Mouse (Mus musculus) neural tube, embryonic 15.5 days (tissue): ENCODE results near the gene Mctp1. TPM values are rescaled to one million over a fixed set of nuclear protein-coding genes. Genes with fewer than 3 reads are reported as not detected.

Experiments used
- ATAC-seq: fragments of 200-750 bp; cut with Nextera tagmentation; 2 replicates; pipeline ENCODE4 v1.8.0; 2017; ENCODE audit warnings: mild to moderate bottlenecking, moderate TSS enrichment, moderate library complexity; ENCODE audit not compliant: low FRiP score
- H3K27ac ChIP-seq: fragments of 300-500 bp; sonication (generic); replicated peaks from 2 replicates; pipeline ENCODE4 v1.5.1; 2015; ENCODE audit warnings: mild to moderate bottlenecking, inconsistent platforms
- H3K27me3 ChIP-seq: fragments of 300-500 bp; sonication (generic); replicated peaks from 2 replicates; pipeline ENCODE4 v1.6.1; 2015; ENCODE audit warnings: inconsistent platforms
- H3K36me3 ChIP-seq: fragments of 300-500 bp; sonication (generic); 2 replicates; pipeline ENCODE4 v1.6.1; 2015; ENCODE audit warnings: inconsistent platforms
- H3K4me1 ChIP-seq: fragments of 300-500 bp; sonication (generic); 2 replicates; pipeline ENCODE4 v1.6.1; 2015; ENCODE audit warnings: inconsistent platforms
- H3K4me2 ChIP-seq: fragments of 300-500 bp; sonication (generic); 2 replicates; pipeline ENCODE4 v1.6.1; 2015; ENCODE audit warnings: inconsistent platforms, mild to moderate bottlenecking, moderate library complexity
- H3K4me3 ChIP-seq: fragments of 300-500 bp; sonication (generic); replicated peaks from 2 replicates; pipeline ENCODE4 v1.5.1; 2015; ENCODE audit warnings: mild to moderate bottlenecking, inconsistent platforms
- H3K9ac ChIP-seq: fragments of 300-500 bp; sonication (generic); replicated peaks from 2 replicates; pipeline ENCODE4 v1.6.1; 2015; ENCODE audit warnings: mild to moderate bottlenecking, inconsistent platforms
- H3K9me3 ChIP-seq: fragments of 300-500 bp; sonication (generic); replicated peaks from 2 replicates; pipeline ENCODE4 v1.6.1; 2016; ENCODE audit warnings: inconsistent platforms
- WGBS: fragments of 180-500 bp; shearing (Covaris S2); methylation state at CpG from one replicate; pipeline ENCODE4 v1.1.7; 2015; ENCODE audit warnings: mixed read lengths; 5-methylcytosine and 5-hydroxymethylcytosine counted together
- polyA plus RNA-seq: library from polyadenylated mRNA; unstranded; fragments of >200 nt; fragmentation: Nextera tagmentation; extraction: Ambion mirVana; gene quantifications from 2 replicates; pipeline ENCODE4 v1.2.1, GENCODE M21; 2015

Mctp1 gene
- polyA plus RNA-seq, 1 experiment from 2014 or later: 2.0 TPM

DNA sequence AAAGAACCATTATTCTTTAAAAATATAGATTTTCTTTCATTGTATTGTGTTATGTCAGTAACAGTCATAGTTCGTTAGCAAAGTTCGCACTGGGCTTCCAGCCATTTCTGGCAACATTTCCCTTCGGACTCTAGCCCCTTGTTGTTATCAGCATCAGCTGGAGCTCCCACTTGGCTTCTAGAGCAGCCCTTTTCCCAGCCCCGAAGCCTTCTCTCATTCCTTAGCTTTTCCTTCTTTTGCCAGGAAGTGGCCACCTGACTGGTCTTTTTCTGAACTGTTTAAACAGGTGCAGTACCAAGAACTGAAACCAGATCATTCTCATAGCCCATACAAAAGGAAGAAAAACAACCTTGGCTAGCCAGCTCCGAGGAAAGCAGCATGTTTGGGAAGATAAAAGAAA lies 645.3 kb downstream of the Mctp1 start:
- no peaks in the 10 kb centered on the region for H3K27me3 ChIP-seq
- no peaks in the 10 kb centered on the region for H3K36me3 ChIP-seq
- H3K4me2 ChIP-seq: no peak overlapping the region
- H3K4me3 ChIP-seq: no peak overlapping the region
- 73% methylated on average over 5 of the region's 5 CpGs for WGBS
- H3K9ac ChIP-seq: no peak overlapping the region
- no peaks in the 10 kb centered on the region for H3K4me1 ChIP-seq
- ATAC-seq: no peak
- no peaks in the 10 kb centered on the region for H3K9me3 ChIP-seq
- H3K27ac ChIP-seq: no peak overlapping the region

DNA sequence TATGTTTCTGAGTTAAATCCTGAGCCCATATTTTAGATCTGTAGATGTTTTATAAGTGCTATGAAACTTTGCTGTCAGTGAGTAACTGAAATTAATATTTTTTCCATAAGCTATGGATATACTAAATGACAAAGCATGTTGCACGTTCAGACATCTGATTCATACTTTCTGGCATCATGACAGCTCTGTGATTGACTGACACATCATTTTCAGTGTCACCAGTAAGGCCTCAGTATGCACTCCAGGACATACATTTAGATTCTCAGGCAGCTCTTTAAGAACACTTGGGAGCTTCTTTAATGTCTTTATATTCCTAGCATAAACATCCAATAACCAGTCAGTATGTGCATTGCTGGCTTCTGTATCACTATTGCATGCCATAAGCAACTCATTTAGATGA lies 659.0 kb downstream of the Mctp1 start:
- H3K27ac ChIP-seq: no peak overlapping the region
- H3K4me1 ChIP-seq: peaks cover 5% of the 10 kb centered on the region
- WGBS: 81% methylated on average over 1 of the region's 1 CpGs
- H3K36me3 ChIP-seq: no peaks in the 10 kb centered on the region
- H3K9me3 ChIP-seq: no peaks in the 10 kb centered on the region
- ATAC-seq: no peak
- H3K4me2 ChIP-seq: no peak overlapping the region
- H3K9ac ChIP-seq: no peak overlapping the region
- no peaks in the 10 kb centered on the region for H3K27me3 ChIP-seq
- H3K4me3 ChIP-seq: no peak overlapping the region

DNA sequence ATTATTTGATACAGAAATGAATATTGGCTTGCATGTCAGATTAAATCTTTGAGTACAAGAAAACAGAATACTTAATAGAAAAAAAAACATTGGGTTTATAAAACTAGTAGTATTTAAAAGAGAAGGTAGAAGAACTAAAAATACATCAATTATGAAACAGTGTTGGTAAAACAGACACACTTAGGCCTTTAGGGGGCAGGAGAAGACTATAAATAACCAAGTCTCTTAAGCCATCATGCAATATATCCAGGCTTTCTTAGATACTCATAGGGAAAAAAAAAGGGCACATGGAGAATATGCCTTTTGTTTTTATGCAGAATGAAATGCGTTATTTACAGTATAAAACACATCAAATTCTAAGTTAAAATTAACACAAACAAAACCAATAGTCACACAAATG lies 661.0 kb downstream of the Mctp1 start:
- ATAC-seq: no peak
- no peak overlapping the region for H3K4me3 ChIP-seq
- 87% methylated on average over 1 of the region's 1 CpGs for WGBS

DNA sequence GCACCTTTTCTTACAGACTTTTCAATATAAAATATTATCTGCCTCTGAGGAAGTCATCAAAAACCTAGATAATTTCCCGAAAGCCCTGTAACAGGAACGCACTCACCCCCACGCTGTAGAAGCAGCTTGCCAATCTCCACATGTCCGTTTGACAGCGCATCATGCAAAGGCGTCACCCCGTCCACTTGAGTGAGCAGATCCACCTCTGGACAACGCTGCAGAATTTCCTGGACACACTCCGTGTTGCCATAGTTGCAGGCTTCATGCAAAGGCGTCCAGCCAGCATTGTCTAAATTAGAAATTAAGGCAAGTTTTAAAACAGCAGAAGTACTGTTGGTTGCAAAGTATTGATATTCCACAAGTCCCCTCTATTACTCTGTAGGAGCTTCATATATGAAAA lies 662.1 kb downstream of the Mctp1 start:
- H3K9ac ChIP-seq: no peak overlapping the region
- 0 out of 2 replicates have a peak, but pooled peaks cover 2% of the 10 kb centered on the region for H3K36me3 ChIP-seq
- no peak overlapping the region for H3K4me3 ChIP-seq
- no peak for ATAC-seq
- H3K9me3 ChIP-seq: no peaks in the 10 kb centered on the region
- no peaks in the 10 kb centered on the region for H3K27me3 ChIP-seq
- H3K27ac ChIP-seq: no peak overlapping the region
- H3K4me2 ChIP-seq: no peak overlapping the region
- H3K4me1 ChIP-seq: peaks cover 5% of the 10 kb centered on the region
- WGBS: 70% methylated on average over 10 of the region's 10 CpGs

More for the DNA sequence above, 661.0 kb downstream of the Mctp1 start:
- H3K36me3 ChIP-seq: 0 out of 2 replicates have a peak, but pooled peaks cover 2% of the 10 kb centered on the region
- H3K4me1 ChIP-seq: peaks cover 5% of the 10 kb centered on the region
- no peak overlapping the region for H3K27ac ChIP-seq
- no peaks in the 10 kb centered on the region for H3K27me3 ChIP-seq
- H3K4me2 ChIP-seq: no peak overlapping the region
- H3K9ac ChIP-seq: no peak overlapping the region
- no peaks in the 10 kb centered on the region for H3K9me3 ChIP-seq

DNA sequence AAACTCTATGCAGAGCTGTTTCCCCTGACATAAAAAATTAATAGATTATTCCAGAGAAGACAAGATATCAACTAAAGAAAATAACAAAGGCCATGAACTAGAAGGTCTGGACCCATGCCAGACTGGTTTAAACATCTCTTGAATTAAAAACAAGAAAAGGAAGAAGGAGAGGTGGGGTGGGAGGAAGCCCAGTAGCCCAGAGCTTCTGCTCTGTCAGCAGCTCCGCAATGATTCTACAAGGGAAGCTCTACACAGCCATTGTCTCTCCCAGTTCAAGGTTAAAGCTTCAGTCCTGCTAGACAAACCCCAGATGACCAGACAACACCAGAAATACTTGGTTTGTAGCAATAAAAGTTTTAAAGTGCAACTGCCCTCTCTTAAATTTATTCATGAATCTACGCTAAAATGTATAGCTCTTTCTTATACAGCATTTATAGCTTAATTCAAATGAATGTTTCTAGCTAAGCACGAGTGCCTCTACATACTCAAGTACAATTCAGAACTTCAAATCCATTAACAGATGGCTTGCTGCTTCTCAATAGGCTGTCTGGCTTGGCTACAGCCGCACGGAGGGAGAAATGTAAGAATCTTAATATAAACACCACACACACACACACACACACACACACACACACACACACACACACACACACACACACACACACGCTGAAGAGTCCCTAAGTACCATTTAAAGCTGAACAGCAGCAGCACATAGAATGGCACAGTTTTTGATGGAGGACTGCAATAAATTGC lies 663.0 kb downstream of the Mctp1 start:
- peaks cover 5% of the 10 kb centered on the region for H3K4me1 ChIP-seq
- H3K36me3 ChIP-seq: 0 out of 2 replicates have a peak, but pooled peaks cover 2% of the 10 kb centered on the region
- no peaks in the 10 kb centered on the region for H3K9me3 ChIP-seq
- no peaks in the 10 kb centered on the region for H3K27me3 ChIP-seq
- H3K4me3 ChIP-seq: no peak overlapping the region
- WGBS: 47% methylated on average over 6 of the region's 6 CpGs
- no peak overlapping the region for H3K4me2 ChIP-seq
- ATAC-seq: no peak
- no peak overlapping the region for H3K9ac ChIP-seq
- H3K27ac ChIP-seq: no peak overlapping the region

DNA sequence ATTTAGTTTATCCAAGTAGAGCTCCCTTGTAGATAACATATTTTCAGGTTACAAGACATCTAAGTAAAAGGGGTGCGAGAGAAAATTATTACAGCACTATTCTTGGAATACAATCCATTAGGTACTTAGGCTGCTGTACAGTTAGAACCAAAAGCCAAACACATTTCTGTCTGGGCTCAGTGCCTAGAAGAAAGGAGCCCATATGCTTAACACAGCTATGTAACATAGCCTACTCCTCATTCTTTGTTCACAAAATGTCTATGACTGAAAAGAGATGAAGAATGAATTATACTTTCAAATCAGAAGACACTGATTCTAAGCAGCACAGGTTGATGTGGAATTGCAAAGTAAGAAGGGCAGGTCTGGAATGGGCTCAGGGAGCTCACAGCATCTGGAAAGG lies 664.1 kb downstream of the Mctp1 start:
- WGBS: 90% methylated on average over 1 of the region's 1 CpGs
- no peak for ATAC-seq

DNA sequence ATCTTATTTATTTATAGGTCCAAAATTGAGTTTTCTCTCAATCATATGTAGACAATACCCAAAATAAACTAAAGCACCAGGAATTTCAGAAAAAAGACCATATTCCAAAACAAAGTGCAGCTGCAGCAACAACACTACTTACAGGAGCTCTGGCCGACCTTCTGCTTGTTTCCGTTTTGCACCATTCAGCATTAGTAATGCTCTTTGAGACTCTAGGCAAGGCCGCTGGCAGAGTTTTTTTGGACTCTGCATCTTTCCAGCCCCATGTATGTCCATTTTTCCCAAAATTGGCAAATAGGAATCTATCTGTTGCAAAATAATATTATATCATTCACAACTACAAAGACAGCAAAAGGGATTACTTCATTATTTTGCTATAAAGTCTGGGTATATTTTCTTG lies 665.4 kb downstream of the Mctp1 start:
- 0 out of 2 replicates have a peak, but pooled peaks cover 2% of the 10 kb centered on the region for H3K36me3 ChIP-seq
- H3K4me2 ChIP-seq: no peak overlapping the region
- WGBS: 78% methylated on average over 3 of the region's 3 CpGs
- no peak overlapping the region for H3K4me3 ChIP-seq
- no peak overlapping the region for H3K9ac ChIP-seq
- H3K9me3 ChIP-seq: no peaks in the 10 kb centered on the region
- no peaks in the 10 kb centered on the region for H3K27me3 ChIP-seq
- H3K4me1 ChIP-seq: peaks cover 5% of the 10 kb centered on the region
- H3K27ac ChIP-seq: no peak overlapping the region
- ATAC-seq: no peak

More for the DNA sequence above, 664.1 kb downstream of the Mctp1 start:
- Histone ChIP-seq H3K9me3 (no peaks in the 10 kb centered on the region), H3K27ac (no peak overlapping the region), H3K4me2 (no peak overlapping the region), H3K4me3 (no peak overlapping the region), H3K27me3 (no peaks in the 10 kb centered on the region), H3K4me1 (peaks cover 5% of the 10 kb centered on the region), H3K9ac (no peak overlapping the region), H3K36me3 (0 out of 2 replicates have a peak, but pooled peaks cover 2% of the 10 kb centered on the region)

DNA sequence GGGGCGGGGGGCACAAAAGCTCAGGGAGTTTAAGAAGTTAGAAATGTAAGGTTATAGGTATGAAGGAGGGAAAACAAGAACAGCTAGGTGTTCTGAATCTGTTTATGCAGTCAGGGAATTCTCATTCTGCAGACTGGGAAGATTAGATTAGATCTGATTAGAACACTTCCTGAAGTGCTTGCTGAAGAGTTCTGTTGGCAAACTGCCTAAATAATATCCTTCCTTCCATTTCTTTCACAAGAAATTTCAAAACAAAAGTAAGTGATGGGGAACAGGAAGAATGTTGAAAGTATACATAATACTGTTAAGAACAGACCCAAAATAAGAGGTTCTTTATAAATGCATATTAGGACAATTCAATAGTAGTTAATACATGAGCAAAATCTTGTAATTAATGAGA lies 678.9 kb downstream of the Mctp1 start:
- 98% methylated on average over 1 of the region's 1 CpGs for WGBS
- Histone ChIP-seq H3K27me3 (no peaks in the 10 kb centered on the region), H3K9me3 (no peaks in the 10 kb centered on the region), H3K27ac (no peak overlapping the region), H3K36me3 (no peaks in the 10 kb centered on the region; the same call in 1 of the 2 replicates), H3K9ac (no peak overlapping the region), H3K4me2 (no peak overlapping the region), H3K4me1 (no peaks in the 10 kb centered on the region), H3K4me3 (no peak overlapping the region)
- ATAC-seq: no peak

DNA sequence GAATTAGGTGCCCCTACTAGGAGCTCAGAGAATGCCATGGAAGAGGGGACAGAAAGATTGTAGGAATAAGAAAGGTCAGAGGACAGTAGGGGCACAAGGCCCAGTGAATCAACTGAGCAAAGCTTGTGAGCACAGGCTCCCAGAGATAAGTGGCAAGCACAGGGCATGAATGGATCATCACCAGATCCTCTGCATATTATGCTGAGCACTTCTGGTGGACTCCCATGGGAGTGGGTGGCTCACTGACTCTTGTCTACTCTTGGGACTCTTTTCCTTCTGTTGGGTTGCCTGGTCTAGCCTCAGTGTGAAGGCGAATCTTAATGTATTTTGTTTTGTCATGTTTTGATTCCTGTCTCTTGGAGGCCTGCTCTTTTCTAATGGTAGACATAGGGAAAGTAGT lies 684.5 kb downstream of the Mctp1 start:
- 0 out of 2 replicates have a peak, but pooled peaks cover 2% of the 10 kb centered on the region for H3K36me3 ChIP-seq
- H3K4me3 ChIP-seq: no peak overlapping the region
- no peak overlapping the region for H3K4me2 ChIP-seq
- H3K27me3 ChIP-seq: no peaks in the 10 kb centered on the region
- H3K27ac ChIP-seq: no peak overlapping the region
- H3K9ac ChIP-seq: no peak overlapping the region
- H3K4me1 ChIP-seq: no peaks in the 10 kb centered on the region
- ATAC-seq: no peak
- 100% methylated on average over 1 of the region's 1 CpGs for WGBS
- H3K9me3 ChIP-seq: no peaks in the 10 kb centered on the region

- Histone ChIP-seq H3K9ac (no peak overlapping the region), H3K36me3 (peaks cover 4% of the 10 kb centered on the region), H3K4me1 (no peaks in the 10 kb centered on the region), H3K9me3 (0 out of 2 replicates have a peak, but pooled peaks cover 2% of the 10 kb centered on the region), H3K27me3 (no peaks in the 10 kb centered on the region), H3K27ac (no peak overlapping the region), H3K4me2 (no peak overlapping the region), H3K4me3 (no peak overlapping the region)
- ATAC-seq: no peak
These were observed 687.7 kb downstream of the Mctp1 start for GRCm38 (mm10) chr13:77072030-77072429.
